Mouse (Mus musculus) thymus, postnatal 0 days (tissue): Measurements from ENCODE around the gene Slc6a16. TPM values are rescaled to one million over a fixed set of nuclear protein-coding genes. Genes with fewer than 3 reads are reported as not detected.
"Not testable (repeated sequence)": the region's sequence is repeated elsewhere in the genome, so short reads cannot be mapped to it uniquely, and the experiment has no call there.

Experiments
- DNase-seq: peaks from one replicate; pipeline ENCODE4 v3.0.0-alpha.2; 2015; ENCODE audit warnings: low spot score
- polyA plus RNA-seq: library from polyadenylated mRNA; unstranded; fragments of >200 nt; fragmentation: Nextera tagmentation; extraction: Ambion mirVana; gene quantifications from 2 replicates; pipeline ENCODE4 v1.2.1, GENCODE M21; 2015

Gene Slc6a16
- polyA plus RNA-seq, 1 experiment from 2014 or later, result 0.17 TPM

DNA sequence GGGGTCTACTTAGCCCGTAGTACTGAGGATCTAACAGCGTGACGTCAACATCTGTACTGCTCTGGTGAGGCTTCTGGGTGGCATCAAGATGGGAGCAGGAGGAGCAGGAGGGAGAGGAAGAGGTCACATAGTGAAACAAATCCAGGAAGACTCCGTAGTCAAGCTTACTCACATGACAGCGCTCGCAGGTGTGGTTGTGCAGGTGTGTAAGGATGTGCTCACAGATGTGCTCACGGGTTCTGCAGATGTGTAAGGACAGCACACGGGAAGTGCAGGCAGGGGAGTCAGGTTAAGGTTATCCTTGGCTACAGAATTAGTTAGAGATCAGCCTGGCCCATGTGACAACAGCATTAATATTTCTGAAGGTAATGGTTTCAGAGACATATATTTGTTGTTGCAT, 12.9 kb downstream of the Slc6a16 start:
- DNase-seq, result no peak

- not testable (repeated sequence) for DNase-seq
Observed at GRCm38 (mm10) chr7:45255822-45256221, 14.9 kb downstream of the Slc6a16 start.

GRCm38 (mm10) chr7:45257063-45257840, 16.4 kb downstream of the Slc6a16 start:
- DNase-seq, result no peak

DNA sequence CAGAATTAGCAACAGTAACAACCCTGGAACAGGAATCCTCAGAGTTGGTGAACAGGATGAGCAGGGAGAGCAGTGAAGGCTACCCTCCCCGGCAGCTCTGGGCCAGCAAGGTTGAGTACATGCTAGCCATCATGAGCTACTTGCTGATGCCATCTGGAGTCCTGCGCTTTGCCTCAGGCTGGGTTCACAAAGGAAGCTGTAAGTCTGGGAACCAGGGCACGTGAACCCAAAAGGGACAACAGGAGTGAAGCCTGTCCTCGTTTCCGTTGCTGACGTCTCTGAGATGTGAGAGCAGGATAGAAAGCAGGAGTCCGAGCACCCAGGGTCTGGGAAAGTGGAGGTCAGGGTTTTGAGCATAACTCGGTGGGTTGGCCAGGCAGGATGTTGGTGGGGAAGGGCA, 18.4 kb downstream of the Slc6a16 start:
- no peak for DNase-seq

DNA sequence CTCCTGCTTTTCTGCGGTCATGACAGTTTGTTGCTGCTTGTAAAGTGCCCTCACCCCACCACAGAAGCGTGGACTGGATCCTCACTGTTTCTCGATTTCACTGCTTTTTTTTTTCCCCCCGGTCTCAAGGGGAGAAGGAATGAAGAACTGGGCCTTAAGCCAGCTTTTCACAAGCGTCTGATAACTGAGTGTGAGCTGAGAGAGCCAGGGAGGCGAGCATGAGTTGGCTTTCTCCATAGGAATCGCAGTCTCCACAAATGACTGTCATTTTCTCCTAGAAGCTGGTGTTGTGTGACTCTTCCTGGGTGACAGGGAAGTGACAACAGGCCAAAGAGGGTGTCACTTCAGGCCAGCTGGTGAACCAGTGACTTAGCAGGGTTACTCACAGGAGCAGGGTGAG, 21.4 kb downstream of the Slc6a16 start:
- no peak for DNase-seq

- no peak for DNase-seq
Observed at GRCm38 (mm10) chr7:45263006-45263607, 22.2 kb downstream of the Slc6a16 start.

DNA sequence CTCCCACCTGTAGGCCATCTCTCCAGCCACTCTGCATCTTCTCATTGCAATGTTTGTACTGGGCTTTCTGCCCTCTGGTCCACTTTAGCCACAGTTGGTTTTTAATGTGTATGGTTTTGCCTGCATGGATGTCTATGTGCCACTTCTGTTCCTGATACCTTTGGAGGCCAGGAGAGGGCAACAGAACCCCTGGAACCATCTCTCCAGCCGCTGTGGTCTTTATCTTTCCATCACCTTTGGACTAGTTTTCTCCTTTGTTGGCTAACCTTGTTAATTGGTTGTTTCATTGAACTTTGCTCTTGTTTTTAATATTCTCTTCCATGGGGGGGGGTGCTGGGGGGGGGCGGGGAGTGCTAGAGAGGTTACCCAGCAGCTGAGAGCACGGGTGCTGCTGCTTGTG, 23.5 kb downstream of the Slc6a16 start:
- no peak for DNase-seq

DNA sequence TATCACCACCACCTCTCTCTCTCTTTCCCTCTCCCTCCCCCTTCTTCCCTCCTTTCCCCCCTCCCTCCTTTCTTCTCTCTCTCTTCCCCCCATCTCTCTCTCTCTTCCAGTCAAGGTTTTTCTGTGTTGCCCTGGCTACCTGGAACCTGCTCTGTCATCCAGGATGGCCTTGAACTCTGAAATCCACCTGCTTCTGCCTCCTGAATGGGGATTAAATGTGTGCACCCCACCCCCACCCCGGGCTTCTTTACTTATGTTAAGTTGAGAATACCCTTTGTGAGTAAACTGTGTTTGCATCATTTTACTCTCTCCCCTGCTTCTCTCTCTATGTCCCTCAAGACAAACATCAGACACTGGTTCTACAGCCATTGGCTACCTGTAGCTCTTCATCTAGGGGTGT, 24.6 kb downstream of the Slc6a16 start:
- DNase-seq, result no peak

DNA sequence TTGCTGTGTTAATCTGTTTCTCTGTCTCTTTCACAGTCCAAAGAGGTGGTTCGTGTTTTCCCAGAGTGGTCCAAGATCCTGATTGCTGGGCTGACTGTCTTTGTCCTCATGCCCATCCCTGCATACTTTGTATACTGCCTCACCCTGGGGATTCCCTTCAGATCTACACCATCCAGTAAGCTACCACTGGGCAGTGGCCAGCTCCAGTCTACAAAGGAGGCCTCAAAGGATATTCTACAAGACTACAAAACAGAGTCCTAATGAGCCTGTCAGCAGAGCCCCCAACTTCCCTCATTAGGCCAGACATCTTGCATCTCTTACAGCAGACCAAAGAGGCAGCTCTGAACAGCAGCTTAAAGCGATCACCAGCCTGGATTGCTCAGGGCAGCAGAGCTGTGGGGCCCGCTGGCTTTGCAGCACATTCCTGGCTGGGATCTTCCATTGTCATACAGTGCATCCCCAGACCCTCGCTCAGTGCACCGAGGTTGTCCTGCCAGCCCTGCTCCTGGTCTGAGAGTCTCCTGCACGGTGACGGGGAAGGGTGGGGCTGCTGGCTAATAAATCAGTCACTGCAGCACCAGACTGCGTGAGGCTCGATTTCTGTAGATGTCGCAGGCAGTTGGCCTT, 32.0 kb downstream of the Slc6a16 start:
- DNase-seq, result no peak

DNA sequence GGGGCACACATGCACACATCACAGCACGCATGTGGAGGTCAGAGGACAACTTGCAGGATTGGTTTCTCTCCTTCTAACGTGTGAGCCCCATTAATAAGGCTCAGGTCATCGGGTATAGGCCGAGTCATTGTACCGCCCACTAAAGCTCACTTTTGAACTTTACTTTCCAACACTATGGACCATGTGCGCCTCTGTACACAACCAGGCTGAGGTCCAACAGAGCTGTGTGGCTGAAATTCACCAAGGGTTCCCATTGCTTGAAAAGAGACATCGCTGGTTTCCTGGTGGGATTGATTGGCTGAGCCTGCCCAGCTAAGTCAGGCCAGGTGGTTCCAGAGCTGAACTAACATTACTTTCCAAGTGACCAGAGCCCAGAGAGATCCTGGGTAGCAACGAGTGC, 32.8 kb downstream of the Slc6a16 start:
- DNase-seq, result no peak

DNA sequence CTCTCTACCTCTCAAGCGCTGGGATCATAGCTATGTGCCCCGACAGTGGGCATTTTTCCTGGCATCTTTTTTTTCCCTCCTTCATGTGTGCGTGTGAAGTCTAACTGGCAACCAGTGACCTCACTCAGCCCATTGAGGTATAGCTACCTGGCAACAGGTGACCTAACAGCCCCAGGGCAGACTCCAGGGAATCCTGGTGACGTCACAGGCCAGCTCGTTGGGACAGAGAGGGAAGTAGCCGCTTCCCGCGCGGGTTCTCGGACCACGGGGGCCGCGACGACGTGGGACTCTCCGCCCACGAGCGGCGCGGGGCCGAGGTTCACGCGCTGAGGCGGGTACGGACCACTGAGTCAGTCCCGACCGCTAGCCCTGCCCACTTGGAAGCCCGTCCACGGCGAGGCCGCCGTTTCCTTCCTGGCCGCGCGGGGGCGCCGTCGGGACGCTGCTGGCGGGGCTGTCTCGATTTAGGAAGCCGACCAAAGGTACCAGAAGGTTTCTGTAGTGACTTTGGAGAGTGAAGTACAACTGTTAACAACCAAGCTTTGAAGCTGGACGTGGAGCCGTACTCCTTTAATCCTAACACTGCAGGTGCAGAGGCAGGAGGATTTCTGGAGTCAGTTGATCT, 36.4 kb downstream of the Slc6a16 start, which contains the start of gene Slc6a21:
Slc6a21 (plus strand) TSS at position 378 of the 625 bp plus-strand sequence.
- DNase-seq, result peak; percentile 60

GRCm38 (mm10) chr7:45286486-45286885, 45.6 kb downstream of the Slc6a16 start:
- no peak for DNase-seq

GRCm38 (mm10) chr7:45296626-45297025, 55.7 kb downstream of the Slc6a16 start:
- no peak for DNase-seq

GRCm38 (mm10) chr7:45297563-45297962, 56.7 kb downstream of the Slc6a16 start:
- DNase-seq, result no peak

GRCm38 (mm10) chr7:45299752-45300151, 58.9 kb downstream of the Slc6a16 start:
- DNase-seq, result peak; percentile 59

- peak; percentile 49 for DNase-seq
Observed at GRCm38 (mm10) chr7:45300270-45300669, 59.4 kb downstream of the Slc6a16 start.

DNA sequence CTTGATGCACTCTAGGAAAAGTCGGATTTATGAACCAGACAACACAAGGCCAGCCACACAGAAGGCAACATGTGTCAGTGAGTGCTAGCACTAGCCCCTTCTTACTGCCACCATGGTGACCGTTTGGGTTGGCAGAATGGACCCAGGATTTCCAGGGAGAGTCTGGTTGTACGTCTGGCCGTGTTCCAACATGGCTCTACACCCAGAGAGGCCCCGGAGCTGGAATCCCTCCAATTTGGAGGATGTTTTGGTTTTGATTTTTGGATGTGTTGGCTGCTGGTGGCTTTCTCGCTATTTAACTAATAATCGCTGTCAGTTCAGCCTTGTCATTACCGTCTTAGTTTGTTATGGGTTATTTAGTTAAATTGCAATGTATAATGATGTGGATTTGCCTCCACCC, 61.7 kb downstream of the Slc6a16 start:
- DNase-seq, result no peak

DNA sequence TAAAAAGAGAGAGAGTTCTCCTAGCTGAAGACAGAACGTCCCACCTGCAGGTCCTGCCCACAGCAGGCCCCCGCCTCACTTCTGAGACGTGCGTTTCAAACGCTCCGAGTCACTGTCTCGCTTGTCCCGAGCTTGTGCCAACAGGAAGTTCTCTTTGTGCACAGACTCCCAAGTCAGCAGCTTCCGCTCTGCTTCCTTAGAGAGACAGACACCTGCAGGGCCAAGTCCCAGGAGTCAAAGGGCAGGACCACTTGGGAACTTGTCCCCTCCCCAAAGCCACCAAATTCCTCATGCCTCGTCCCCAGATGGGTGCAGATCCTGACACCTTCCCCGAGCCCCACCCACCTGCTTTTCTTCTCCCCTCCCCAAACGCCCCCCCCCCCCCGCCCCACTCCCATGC, 64.0 kb downstream of the Slc6a16 start:
- DNase-seq, result peak; percentile 37

- peak; percentile 80 for DNase-seq
Observed at GRCm38 (mm10) chr7:45305275-45305674, 64.4 kb downstream of the Slc6a16 start.

DNA sequence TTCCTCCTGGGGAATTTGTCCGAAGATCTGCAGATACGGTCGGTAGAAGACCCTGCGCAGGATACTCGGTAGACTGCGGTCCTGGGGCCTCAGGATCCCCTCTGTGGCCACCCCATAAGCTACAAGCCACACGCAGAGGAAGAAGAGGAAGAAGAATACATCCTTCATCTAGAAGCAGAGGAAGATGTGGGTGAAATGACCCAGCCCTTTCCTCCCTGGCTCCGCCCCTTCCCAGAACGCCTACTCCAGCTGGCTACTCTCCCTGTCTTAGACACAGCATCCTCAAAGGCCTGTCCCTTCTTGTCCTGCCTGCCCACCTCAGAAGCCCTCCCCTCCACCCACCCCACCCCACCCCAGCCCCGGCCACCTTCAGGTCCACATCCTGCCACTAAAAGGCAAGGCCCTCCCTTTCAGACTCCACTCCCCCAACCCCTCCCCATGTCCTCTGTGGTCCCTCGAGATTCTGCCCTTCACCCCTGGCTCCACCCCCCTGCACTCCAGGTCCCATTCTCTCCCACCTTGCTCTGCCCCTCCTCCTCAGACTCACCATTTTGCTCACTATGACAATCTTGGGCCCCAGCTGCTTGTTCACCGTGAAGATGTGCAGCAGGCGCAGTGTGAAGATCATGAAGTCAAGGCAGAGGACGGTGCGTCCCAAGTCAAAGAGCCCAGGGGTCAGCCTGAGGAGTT, 67.8 kb downstream of the Slc6a16 start:
- DNase-seq, result no peak

GRCm38 (mm10) chr7:45309455-45309854, 68.6 kb downstream of the Slc6a16 start:
- peak; percentile 62 for DNase-seq
